Mouse (Mus musculus): ENCODE results near the gene Smurf2. TPM values are rescaled to one million over a fixed set of nuclear protein-coding genes. Genes with fewer than 3 reads are reported as not detected.
A peak's percentile ranks its signal among the peaks of the same experiment; 100 is the strongest.

Gene Smurf2
- total and polyA plus RNA-seq, 3 experiments = 9.5 to 41.0 (median 39.9) TPM

GRCm38 (mm10) chr11:106788026-106788774 is 132.3 kb downstream of the Smurf2 start:
- Histone ChIP-seq H3K4me1 (ENCODE audit: control insufficient read depth, insufficient read depth, low read length) (peaks cover 2% of the 10 kb centered on the region; the same call in 1 of the 2 replicates), H3K27ac (peak overlapping the region; percentile 96), H3K27me3 (ENCODE audit: control insufficient read depth, insufficient read depth, low read length) (no peaks in the 10 kb centered on the region), H3K4me3 (peak overlapping the region; percentile 99), H3K79me2 (replicated peaks; ENCODE audit: control insufficient read depth, insufficient read depth, low read length) (peaks cover 1% of the 10 kb centered on the region; the same call in 1 of the 2 replicates), H3K9ac (ENCODE audit: low read depth, low read length) (peak overlapping the region; percentile 99), H3K36me3 (ENCODE audit: control insufficient read depth, insufficient read depth, low read length) (peaks cover 34% of the 10 kb centered on the region)
- intact Hi-C loops (cut with DNase I) = loop anchor here (1.0 to 10.0 kb wide), 4 partner anchors 9 to 513 kb away; partner anchors contain the start of genes Polg2, Smarcd2, Smurf2 and Tcam1
- TF ChIP-seq EP300 (IDR thresholded peaks at IDR 0.05; ENCODE audit: insufficient read depth, low read depth, low read length) = peak; percentile 55; the same call in 1 of the 2 replicates
- peak; percentile 94 for TF ChIP-seq POLR2A (IDR thresholded peaks at IDR 0.05; ENCODE audit: insufficient read depth, low read depth, low read length)
- no peak for TF ChIP-seq CTCF (IDR thresholded peaks at IDR 0.05)
- under 1% methylated on average over 74 of the region's 79 CpGs for WGBS
- DNase-seq = peak; percentile 98 to 99

- Histone ChIP-seq H3K79me2 (replicated peaks; ENCODE audit: control insufficient read depth, insufficient read depth, low read length) (peaks cover 1% of the 10 kb centered on the region; the same call in 1 of the 2 replicates), H3K27ac (peak overlapping the region; percentile 96), H3K4me3 (peak overlapping the region; percentile 99), H3K27me3 (ENCODE audit: control insufficient read depth, insufficient read depth, low read length) (no peaks in the 10 kb centered on the region), H3K36me3 (ENCODE audit: control insufficient read depth, insufficient read depth, low read length) (peaks cover 43% of the 10 kb centered on the region), H3K9ac (ENCODE audit: low read depth, low read length) (peak overlapping the region; percentile 99), H3K4me1 (ENCODE audit: control insufficient read depth, insufficient read depth, low read length) (peaks cover 4% of the 10 kb centered on the region)
- under 1% methylated on average over 65 of the region's 65 CpGs for WGBS
- TF ChIP-seq POLR2A (IDR thresholded peaks at IDR 0.05; ENCODE audit: insufficient read depth, low read depth, low read length) = peak; percentile 55
- TF ChIP-seq EP300 (IDR thresholded peaks at IDR 0.05; ENCODE audit: insufficient read depth, low read depth, low read length) = no peak; the same call in 1 of the 2 replicates
- peak; percentile 15; the same call in 1 of the 2 replicates for TF ChIP-seq CTCF (IDR thresholded peaks at IDR 0.05)
- intact Hi-C loops (cut with DNase I) = loop anchor here (1.0 to 10.0 kb wide), 4 partner anchors 8 to 513 kb away; partner anchors contain the start of genes Polg2, Smarcd2, Smurf2 and Tcam1
- DNase-seq = peak; percentile 93 to 94
Measured at GRCm38 (mm10) chr11:106787131-106788025, 133.1 kb downstream of the Smurf2 start.

- no peak for TF ChIP-seq POLR2A (IDR thresholded peaks at IDR 0.05; ENCODE audit: insufficient read depth, low read depth, low read length)
- TF ChIP-seq CTCF (IDR thresholded peaks at IDR 0.05) = no peak
- no peak for TF ChIP-seq EP300 (IDR thresholded peaks at IDR 0.05; ENCODE audit: insufficient read depth, low read depth, low read length)
- Histone ChIP-seq H3K4me1 (ENCODE audit: control insufficient read depth, insufficient read depth, low read length) (peaks cover 4% of the 10 kb centered on the region), H3K4me3 (peak overlapping the region; percentile 99), H3K9ac (ENCODE audit: low read depth, low read length) (no peak overlapping the region), H3K27me3 (ENCODE audit: control insufficient read depth, insufficient read depth, low read length) (no peaks in the 10 kb centered on the region), H3K27ac (no peak overlapping the region; the same call in 1 of the 2 replicates), H3K79me2 (replicated peaks; ENCODE audit: control insufficient read depth, insufficient read depth, low read length) (peaks cover 1% of the 10 kb centered on the region; the same call in 1 of the 2 replicates), H3K36me3 (ENCODE audit: control insufficient read depth, insufficient read depth, low read length) (peaks cover 61% of the 10 kb centered on the region)
- intact Hi-C loops (cut with DNase I) = loop anchor here (5.0 to 10.0 kb wide), 3 partner anchors 137 to 510 kb away; partner anchors contain the start of genes Smarcd2, Smurf2 and Tcam1
- DNase-seq = no peak
- 7% methylated on average over 1 of the region's 1 CpGs for WGBS
Measured at GRCm38 (mm10) chr11:106785043-106785442, 135.5 kb downstream of the Smurf2 start.

- DNase-seq = no peak
- intact Hi-C loops (cut with DNase I) = loop anchor here (10.0 kb wide), 1 partner anchor 510 kb away; the partner anchor contains the start of genes Smarcd2 and Tcam1
- peaks cover 64% of the 10 kb centered on the region for H3K36me3 ChIP-seq (ENCODE audit: control insufficient read depth, insufficient read depth, low read length)
Measured at GRCm38 (mm10) chr11:106784476-106784875, 136.0 kb downstream of the Smurf2 start.

More at GRCm38 (mm10) chr11:106784476-106784875, 136.0 kb downstream of the Smurf2 start:
- Histone ChIP-seq H3K79me2 (replicated peaks; ENCODE audit: control insufficient read depth, insufficient read depth, low read length) (peaks cover 1% of the 10 kb centered on the region; the same call in 1 of the 2 replicates), H3K27ac (no peak overlapping the region), H3K27me3 (ENCODE audit: control insufficient read depth, insufficient read depth, low read length) (no peaks in the 10 kb centered on the region), H3K4me3 (no peak overlapping the region), H3K9ac (ENCODE audit: low read depth, low read length) (no peak overlapping the region), H3K4me1 (ENCODE audit: control insufficient read depth, insufficient read depth, low read length) (peaks cover 6% of the 10 kb centered on the region)
- 56% methylated on average over 2 of the region's 2 CpGs for WGBS
- TF ChIP-seq POLR2A (IDR thresholded peaks at IDR 0.05; ENCODE audit: insufficient read depth, low read depth, low read length) = no peak
- no peak for TF ChIP-seq CTCF (IDR thresholded peaks at IDR 0.05)
- TF ChIP-seq EP300 (IDR thresholded peaks at IDR 0.05; ENCODE audit: insufficient read depth, low read depth, low read length) = no peak
